Mouse (Mus musculus): Measurements from ENCODE around the gene Olfr808.

The Olfr808 gene

DNA sequence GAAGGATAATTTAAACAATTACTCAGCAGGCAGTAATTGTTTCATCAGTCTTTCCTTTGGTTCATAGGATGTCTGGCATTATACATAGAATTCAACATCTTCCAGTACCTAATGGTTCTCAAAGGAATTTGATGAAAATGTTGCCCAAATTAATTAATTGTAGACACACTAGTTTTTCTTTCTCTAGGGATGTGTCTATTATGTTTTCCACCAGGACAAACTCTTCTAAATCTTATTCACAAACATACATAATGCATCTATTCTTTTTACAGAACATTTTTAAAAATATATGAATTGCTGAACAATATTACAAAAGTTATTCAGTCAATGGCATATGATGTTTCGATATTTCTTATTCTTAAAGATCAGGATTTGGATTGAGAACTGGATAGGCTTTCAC lies at the start of gene Olfr808:
TSS of gene Olfr808 (plus strand) at position 301 of the 400 bp plus-strand sequence.
- DNase-seq: no peak

DNA sequence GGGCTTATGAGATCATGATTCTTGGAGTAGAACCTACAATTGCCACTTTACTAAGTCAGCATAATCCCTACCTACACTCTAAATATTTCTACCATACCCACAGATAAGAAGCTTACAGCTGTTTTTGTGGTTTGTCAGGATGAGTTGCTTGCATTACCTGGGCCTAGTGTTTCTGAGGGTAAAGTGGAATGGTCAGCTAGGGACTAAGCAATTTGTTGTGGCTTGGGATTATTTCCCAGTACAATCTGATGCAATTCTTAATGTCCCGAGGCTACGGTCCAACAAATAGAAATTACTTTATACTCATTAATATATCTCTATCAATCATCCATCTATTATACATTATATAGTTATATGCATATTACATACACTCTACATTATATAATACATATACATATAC lies 36.0 kb upstream of the Olfr808 start, which contains the start of gene Olfr805:
TSS of gene Olfr805 (minus strand) at position 101 of the 400 bp plus-strand sequence.
- no peak for DNase-seq

DNA sequence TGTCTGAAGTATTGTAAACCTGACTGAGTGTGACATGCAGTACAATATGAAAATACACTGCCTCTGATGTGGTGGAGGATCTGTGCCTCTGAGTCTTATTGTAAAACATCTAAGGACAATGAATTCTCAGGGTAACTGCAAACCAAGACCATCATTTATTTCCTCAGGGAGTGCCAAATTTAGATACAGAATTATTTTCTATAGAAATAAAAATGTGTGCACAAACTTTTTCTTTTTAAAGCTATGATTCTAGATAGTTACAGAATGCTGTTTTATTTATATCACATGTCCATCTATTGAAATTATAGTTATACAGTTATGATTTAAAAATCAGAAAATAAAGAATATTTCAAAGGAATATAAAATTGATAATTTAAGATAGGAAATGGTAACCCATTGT lies 23.5 kb upstream of the Olfr808 start, which contains the start of gene Olfr806:
TSS of gene Olfr806 (minus strand) at position 101 of the 400 bp plus-strand sequence.
- DNase-seq: no peak

DNA sequence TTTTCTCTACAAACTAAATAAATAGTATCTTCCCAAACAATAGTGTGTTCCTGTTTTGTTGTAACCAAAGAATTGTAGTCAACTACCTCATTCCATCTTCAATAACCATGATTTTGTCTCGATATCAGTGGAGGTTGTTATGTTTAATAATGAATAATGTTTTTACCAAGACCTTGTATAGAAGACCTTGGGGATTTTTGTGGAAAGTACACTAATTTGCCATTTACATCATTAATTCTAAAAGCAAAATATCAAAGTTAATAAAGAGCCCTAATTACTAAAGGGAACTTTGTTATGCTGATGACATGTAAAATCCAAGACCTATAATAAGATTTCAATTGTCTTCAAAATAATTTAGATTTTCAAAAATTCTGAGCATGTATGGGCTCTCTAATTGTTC lies 7.6 kb upstream of the Olfr808 start, which contains the start of gene Olfr807:
TSS of gene Olfr807 (minus strand) at position 101 of the 400 bp plus-strand sequence.
- no peak for DNase-seq

DNA sequence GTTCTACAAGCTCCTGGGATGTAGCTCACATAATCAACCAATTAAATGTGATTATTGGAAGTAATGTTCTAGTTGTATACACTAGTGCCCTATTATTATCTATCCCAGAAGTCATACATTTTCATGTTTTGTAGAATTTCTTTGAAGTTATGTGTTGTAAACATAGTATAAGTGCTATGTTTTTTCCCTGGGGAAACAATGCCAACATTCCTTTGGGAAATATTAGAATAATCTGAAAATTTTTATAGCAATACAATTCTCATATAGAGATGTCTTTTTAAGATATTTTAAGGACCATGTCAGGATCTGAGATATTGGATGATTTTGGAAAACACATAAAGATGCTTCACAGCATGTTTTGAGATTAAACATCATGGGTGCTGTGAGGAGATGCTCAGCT lies 9.1 kb downstream of the Olfr808 start, which contains the start of gene Olfr809:
TSS of gene Olfr809 (plus strand) at position 301 of the 400 bp plus-strand sequence.
- no peak for DNase-seq

DNA sequence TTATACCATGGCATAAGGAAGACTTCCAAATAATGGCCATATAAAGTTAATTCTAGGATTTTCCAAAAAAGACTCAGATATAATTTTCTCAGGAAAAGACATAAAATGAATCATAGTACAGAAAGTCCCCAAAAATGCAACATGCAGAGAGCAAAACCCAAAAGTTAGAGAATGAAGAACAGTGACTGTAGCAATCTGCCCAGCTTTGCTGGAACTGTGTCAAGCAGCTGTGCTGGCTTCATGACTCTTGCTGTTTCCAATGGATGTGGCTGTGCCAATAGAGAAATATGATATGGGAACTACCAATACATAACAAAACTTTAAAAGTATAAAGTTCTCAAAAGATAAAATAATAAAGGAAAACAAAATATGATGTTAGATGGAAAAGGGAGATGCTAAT lies 12.8 kb downstream of the Olfr808 start:
- no peak for DNase-seq

DNA sequence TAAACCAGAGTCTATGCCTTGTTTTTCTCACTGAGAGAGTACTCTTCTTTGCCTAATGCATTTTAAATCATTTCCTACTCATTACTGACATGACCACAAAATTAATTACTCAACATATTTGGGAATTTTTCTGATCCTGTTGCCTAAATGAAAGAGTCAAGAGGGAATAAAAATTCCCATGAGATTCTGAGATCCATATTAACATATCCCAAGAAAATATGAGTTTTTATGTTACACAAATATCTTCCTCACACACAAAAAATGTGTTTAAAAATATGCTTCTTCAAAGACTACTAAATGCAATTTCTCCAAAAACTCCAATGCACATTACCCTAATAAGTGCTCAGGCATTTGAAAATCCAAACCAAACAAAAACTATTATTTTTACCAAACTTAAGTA lies 29.5 kb downstream of the Olfr808 start, which contains the start of gene Olfr810:
TSS of gene Olfr810 (minus strand) at position 101 of the 400 bp plus-strand sequence.
- DNase-seq: no peak

DNA sequence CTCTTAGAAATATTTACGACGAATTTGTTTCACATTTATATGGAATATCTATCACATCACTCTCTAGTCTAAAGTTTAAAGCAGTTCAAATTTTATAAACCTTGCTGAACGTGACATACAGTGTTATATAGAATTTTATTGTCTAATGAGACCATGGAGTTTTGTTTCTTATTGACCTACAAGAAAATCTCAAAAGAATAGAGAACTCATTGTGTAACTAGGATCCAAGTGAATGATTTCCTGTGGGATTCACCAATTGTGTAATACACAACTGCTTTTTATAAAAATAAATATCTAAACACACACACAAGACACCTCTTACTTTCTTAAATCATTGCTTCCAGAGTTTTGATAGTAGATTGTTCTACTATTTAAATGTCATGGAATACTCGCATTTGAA lies 39.0 kb downstream of the Olfr808 start, which contains the start of gene Olfr811:
TSS of gene Olfr811 (minus strand) at position 101 of the 400 bp plus-strand sequence.
- DNase-seq: no peak

Measured in retina, postnatal 1 day (tissue).